ENCODE assay signal across 22 mouse cellular contexts in the genomic region with DNA sequence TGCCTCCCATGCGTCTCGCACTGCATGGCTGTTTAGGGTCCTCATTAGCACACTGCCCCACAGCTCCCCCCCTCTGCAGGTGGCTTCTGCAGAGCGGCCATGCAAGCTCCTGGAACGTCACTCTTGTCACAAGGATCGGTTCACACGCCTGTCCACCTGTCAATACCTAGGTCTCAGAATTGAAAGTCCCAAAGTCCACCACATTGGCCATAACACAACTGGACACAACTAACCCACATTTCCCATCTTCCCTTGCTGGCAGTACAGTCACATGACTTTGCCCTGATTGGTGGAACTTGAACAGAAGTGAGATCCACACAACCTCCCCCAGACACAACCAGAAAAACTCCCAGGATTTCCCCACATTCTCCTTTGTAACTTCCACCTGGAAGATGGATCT. TPM values are rescaled to one million over a fixed set of nuclear protein-coding genes. Genes with fewer than 3 reads are reported as not detected.
DNase-seq lines count a peak whose midpoint lies in the region; ATAC-seq and TF ChIP-seq lines count a peak whose summit lies in the region.
"Had no signal": no experiment of that assay in that cellular context is flagged by ENCODE, and none has a peak within 500 bp of the region (broad histone marks: within the 10 kb centered on the region; RNA-seq: fewer than 3 reads in every experiment).

No protein-coding gene starts in this region.

- no peaks in the 10 kb centered on the region for H3K79me2 ChIP-seq in liver, adult 2 months (ENCODE audit: control insufficient read depth, insufficient read depth, low read length)

- no peak for ATAC-seq in liver, postnatal 0 days
- ATAC-seq in megakaryocyte, adult 5-6 weeks (ENCODE audit: poor library complexity, severe bottlenecking), result no peak
- ATAC-seq: activated CD4-positive, CD25-positive, alpha-beta regulatory T cell, adult 4 months; CD4-positive, CD25-positive, alpha-beta regulatory T cell, adult 4 months; Patski had no signal

- H3K27ac ChIP-seq in gastrocnemius, adult 2 months, result peak overlapping the region; percentile 51
- peak overlapping the region; percentile 25 for H3K27ac ChIP-seq in liver, adult 2 months (replicated peaks; ENCODE audit: insufficient read depth, low read depth, low read length)
- H3K27ac ChIP-seq in liver, postnatal 0 days (ENCODE audit: low read depth), result no peak overlapping the region
- H3K27ac ChIP-seq in embryonic facial prominence, embryonic 10.5 days (replicated peaks), result 0 out of 2 replicates have a peak overlapping the region, but pooled peaks have one; percentile 20

- peaks cover 36% of the 10 kb centered on the region for H3K4me1 ChIP-seq in liver, adult 2 months (ENCODE audit: control insufficient read depth, insufficient read depth, low read length)
- H3K4me1 ChIP-seq in liver, postnatal 0 days (ENCODE audit: insufficient read depth), result peaks cover 23% of the 10 kb centered on the region
- H3K4me1 ChIP-seq in megakaryocyte, embryonic 14.5 days, result no peaks in the 10 kb centered on the region
- peaks cover 61% of the 10 kb centered on the region for H3K4me1 ChIP-seq in embryonic facial prominence, embryonic 10.5 days

- H3K27me3 ChIP-seq in liver, adult 2 months (ENCODE audit: control insufficient read depth, insufficient read depth, low read length), result no peaks in the 10 kb centered on the region
- no peaks in the 10 kb centered on the region for H3K27me3 ChIP-seq in liver, postnatal 0 days (ENCODE audit: insufficient read depth, low read length)
- H3K27me3 ChIP-seq in megakaryocyte, embryonic 14.5 days (replicated peaks), result peaks cover 44% of the 10 kb centered on the region
- H3K27me3 ChIP-seq in embryonic facial prominence, embryonic 10.5 days (replicated peaks; ENCODE audit: low read depth, poor library complexity, severe bottlenecking), result no peaks in the 10 kb centered on the region
- H3K27me3 ChIP-seq: CH12.LX, Patski had no signal

- H3K4me3 ChIP-seq in gastrocnemius, adult 2 months, result no peak overlapping the region
- H3K4me3 ChIP-seq in liver, adult 2 months (ENCODE audit: insufficient read depth, low read depth, low read length), result no peak overlapping the region; the same call in 1 of the 2 replicates
- H3K4me3 ChIP-seq in liver, postnatal 0 days (ENCODE audit: low read depth, low read length), result no peak overlapping the region
- H3K4me3 ChIP-seq in megakaryocyte, embryonic 14.5 days (replicated peaks), result peak overlapping the region; percentile 5
- H3K4me3 ChIP-seq in embryonic facial prominence, embryonic 10.5 days, result no peak overlapping the region

- H3K36me3 ChIP-seq in liver, adult 2 months (ENCODE audit: control insufficient read depth, insufficient read depth, low read length), result no peaks in the 10 kb centered on the region
- H3K36me3 ChIP-seq in liver, postnatal 0 days (replicated peaks; ENCODE audit: insufficient read depth, low read length), result no peaks in the 10 kb centered on the region
- no peaks in the 10 kb centered on the region for H3K36me3 ChIP-seq in megakaryocyte, embryonic 14.5 days (replicated peaks; ENCODE audit: low read length)
- peaks cover 13% of the 10 kb centered on the region for H3K36me3 ChIP-seq in embryonic facial prominence, embryonic 10.5 days (replicated peaks)
- H3K36me3 ChIP-seq: G1E had no signal

- no peaks in the 10 kb centered on the region for H3K9me3 ChIP-seq in liver, postnatal 0 days (ENCODE audit: low read length)
- H3K9me3 ChIP-seq in megakaryocyte, embryonic 14.5 days, result peaks cover 8% of the 10 kb centered on the region
- peaks cover 6% of the 10 kb centered on the region; the same call in 1 of the 2 replicates for H3K9me3 ChIP-seq in embryonic facial prominence, embryonic 10.5 days
- H3K9me3 ChIP-seq: G1E had no signal

- H3K4me2 ChIP-seq in liver, postnatal 0 days (ENCODE audit: low read depth, low read length), result no peak overlapping the region

- intact Hi-C loops in gastrocnemius, adult 2 months (cut with DNase I), result no loop called here
- intact Hi-C loops in gastrocnemius, postnatal 36 days (cut with DNase I), result no loop called here

- DNase-seq in gastrocnemius, adult 2 months, result no peak
- DNase-seq in gastrocnemius, postnatal 36 days, result no peak
- DNase-seq in liver, adult 2 months (ENCODE audit: extremely low read depth, low read depth, low spot score), result peak; percentile 96
- DNase-seq in liver, postnatal 0 days, result no peak
- DNase-seq in embryonic facial prominence, embryonic 10.5 days (ENCODE audit: low spot score), result no peak
- no peak for DNase-seq in frontal cortex, postnatal 14 days (ENCODE audit: low spot score in 2 of 2)
- DNase-seq: adrenal gland, adult 2 months; adrenal gland, adult 8-10 months; adrenal gland, postnatal 10 days; adrenal gland, postnatal 14 days; adrenal gland, postnatal 25 days; adrenal gland, postnatal 36 days; B cell, adult 2 months; cerebellum, adult 11 months; cerebellum, adult 11-12 months had no signal

- no peak for TF ChIP-seq POLR2A in liver, adult 2 months (IDR thresholded peaks at IDR 0.05; ENCODE audit: extremely low read depth, insufficient read depth, low read length)

- no peak overlapping the region for H3K9ac ChIP-seq in liver, adult 2 months (ENCODE audit: low read depth, low read length)
- H3K9ac ChIP-seq in liver, postnatal 0 days (replicated peaks), result no peak overlapping the region

- no peak for TF ChIP-seq EP300 in liver, postnatal 0 days (IDR thresholded peaks at IDR 0.05; ENCODE audit: low read depth)

- no peak for TF ChIP-seq CTCF in gastrocnemius, adult 2 months (IDR thresholded peaks at IDR 0.05)
- TF ChIP-seq CTCF in liver, adult 2 months (IDR thresholded peaks at IDR 0.05; ENCODE audit: low read depth, low read length), result no peak
- no peak for TF ChIP-seq CTCF in liver, postnatal 0 days (IDR thresholded peaks at IDR 0.05; ENCODE audit: low read depth)

- WGBS in liver, adult 2 months, result 43% methylated on average over 6 of the region's 6 CpGs
- WGBS in liver, postnatal 0 days (ENCODE audit: insufficient replicate concordance), result 74% methylated on average over 6 of the region's 6 CpGs
- WGBS in embryonic facial prominence, embryonic 10.5 days, result 89% methylated on average over 6 of the region's 6 CpGs

RNA-seq across cellular contexts. Expression of a gene that starts 53.9 kb away (rescaled TPM):
- 10 to 100 TPM; 37.7 to 44.7 TPM for total RNA-seq in gastrocnemius, adult 2 months (2021)
- 10 to 100 TPM; 35.5 to 36.6 TPM for total RNA-seq in gastrocnemius, postnatal 36 days (2021)
- total RNA-seq in liver, adult 2 months (2014; rRNA removed), result 4.2 and 7.0 TPM in 2 replicates
- 10.0 and 13.9 TPM in 2 replicates for polyA plus RNA-seq in liver, adult 2 months (2012; rRNA removed)
- 0.82 and 0.95 TPM in 2 replicates for polyA plus RNA-seq in liver, postnatal 0 days (2015; fragmentation: Nextera tagmentation; extraction: Ambion mirVana)
- polyA plus RNA-seq in megakaryocyte, embryonic 14.5 days (2012; ENCODE audit: insufficient read depth, low replicate concordance), result 0.21 TPM in 1 of 2 replicates, not detected in the other
- total RNA-seq in megakaryocyte, adult 5-6 weeks (2015), result 1.4 and 1.8 TPM in 2 replicates
- 1.1 and 1.3 TPM in 2 replicates for total RNA-seq in megakaryocyte, adult 5-6 weeks (2017)
- 2.6 and 2.9 TPM in 2 replicates for polyA plus RNA-seq in embryonic facial prominence, embryonic 10.5 days (2016; fragmentation: Nextera tagmentation; extraction: Ambion mirVana)
- polyA plus RNA-seq: G1E had no signal
